Mouse (Mus musculus): ENCODE data around the gene Asb18. TPM values are rescaled to one million over a fixed set of nuclear protein-coding genes. Genes with fewer than 3 reads are reported as not detected.

Asb18 gene
- total and polyA plus RNA-seq, 3 experiments, result not detected

GRCm38 (mm10) chr1:89941701-89942381, 72.6 kb downstream of the Asb18 start:
- TF ChIP-seq POLR2AphosphoS5 (IDR thresholded peaks at IDR 0.05; ENCODE audit: borderline replicate concordance, low read depth, low read length) (no peak), EP300 (IDR thresholded peaks at IDR 0.05; ENCODE audit: low read depth in 1 of 2, low read length in 2 of 2) (no peak), ELF1 (IDR thresholded peaks at IDR 0.05; ENCODE audit: low read depth, low read length) (no peak), MYC (IDR thresholded peaks at IDR 0.05; ENCODE audit: low read depth, low read length) (no peak), TAL1 (IDR thresholded peaks at IDR 0.05; ENCODE audit: low read length) (no peak), UBTF (IDR thresholded peaks at IDR 0.05; ENCODE audit: borderline replicate concordance, insufficient read depth, low read depth, low read length) (no peak), BHLHE40 (IDR thresholded peaks at IDR 0.05; ENCODE audit: borderline replicate concordance, low read depth, low read length) (no peak), JUND (IDR thresholded peaks at IDR 0.05; ENCODE audit: low read depth, low read length) (no peak), GABPA (IDR thresholded peaks at IDR 0.05; ENCODE audit: low read depth, low read length) (no peak), NRF1 (IDR thresholded peaks at IDR 0.05; ENCODE audit: insufficient read depth, low read depth, low read length, poor library complexity, severe bottlenecking) (no peak), MAX (IDR thresholded peaks at IDR 0.05; ENCODE audit: low read length) (no peak), NELFE (IDR thresholded peaks at IDR 0.05; ENCODE audit: low read depth, low read length) (no peak), CTCF (IDR thresholded peaks at IDR 0.05 in 2 of 3, conservative IDR thresholded peaks at IDR 0.05 in 1 of 3; ENCODE audit: control insufficient read depth in 1 of 3, insufficient read depth in 1 of 3, low read depth in 2 of 3, low read length in 3 of 3, poor library complexity in 1 of 3, severe bottlenecking in 1 of 3) (no peak), POLR2A (IDR thresholded peaks at IDR 0.05; ENCODE audit: control insufficient read depth in 1 of 2, insufficient read depth in 1 of 2, low read depth in 1 of 2, low read length in 2 of 2, poor library complexity in 1 of 2) (no peak), ZMIZ1 (IDR thresholded peaks at IDR 0.05; ENCODE audit: low read depth, low read length) (no peak), HCFC1 (IDR thresholded peaks at IDR 0.05; ENCODE audit: low read depth, low read length) (no peak), GATA1 (IDR thresholded peaks at IDR 0.05; ENCODE audit: low read depth, low read length) (no peak), MYB (IDR thresholded peaks at IDR 0.05; ENCODE audit: low read depth, low read length) (no peak), MXI1 (IDR thresholded peaks at IDR 0.05; ENCODE audit: low read depth, low read length) (no peak), ZNF384 (IDR thresholded peaks at IDR 0.05; ENCODE audit: low read depth, low read length) (no peak)
- Histone ChIP-seq H3K9me3 (replicated peaks; ENCODE audit: insufficient read depth, low read length) (no peaks in the 10 kb centered on the region), H3K4me3 (ENCODE audit: control insufficient read depth in 1 of 2, insufficient read depth in 1 of 2, low read depth in 2 of 2, low read length in 2 of 2) (no peak overlapping the region), H3K4me1 (ENCODE audit: control insufficient read depth in 1 of 2, insufficient read depth in 2 of 2, low read length in 2 of 2) (no peaks in the 10 kb centered on the region), H3K36me3 (ENCODE audit: control insufficient read depth in 1 of 2, insufficient read depth in 2 of 2, low read length in 2 of 2) (no peaks in the 10 kb centered on the region), H3K9ac (ENCODE audit: control insufficient read depth, low read depth, low read length, poor library complexity, severe bottlenecking) (no peak overlapping the region), H3K79me2 (ENCODE audit: control insufficient read depth, insufficient read depth, low read length, poor library complexity) (no peaks in the 10 kb centered on the region), H3K27ac (ENCODE audit: control insufficient read depth, low read depth, low read length) (no peak overlapping the region), H3K27me3 (ENCODE audit: control insufficient read depth in 1 of 2, insufficient read depth in 2 of 2, low read length in 2 of 2) (no peaks in the 10 kb centered on the region)
- DNase-seq (ENCODE audit: low read depth, low spot score), result no peak

DNA sequence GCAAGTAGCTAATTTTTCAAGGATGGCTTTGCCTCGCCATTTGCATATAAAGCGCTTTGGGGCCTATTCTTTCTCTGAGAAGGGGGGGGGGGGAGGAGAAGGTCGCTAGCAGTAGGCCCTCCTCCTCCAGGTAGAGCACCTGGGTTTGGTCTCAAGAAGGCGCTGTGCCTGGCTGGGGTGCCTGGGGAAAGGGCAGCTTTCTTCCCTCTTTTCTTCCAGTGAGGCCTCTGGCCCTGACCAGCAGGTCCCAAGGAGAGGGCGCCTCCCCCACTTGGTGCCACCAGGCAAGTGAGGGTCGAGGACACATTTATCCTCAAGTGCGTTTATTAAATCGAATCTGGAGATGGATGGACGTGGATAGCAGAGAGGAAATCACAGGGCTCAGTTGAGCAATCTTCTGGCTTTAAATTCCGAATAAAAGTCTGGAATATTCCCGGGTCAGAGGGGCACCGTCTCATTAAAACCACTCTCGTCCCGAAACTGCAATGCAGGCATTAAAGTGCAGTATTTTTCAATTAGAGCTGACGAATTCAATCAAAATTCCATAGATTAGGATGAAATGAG, 73.4 kb downstream of the Asb18 start:
- Histone ChIP-seq H3K9me3 (replicated peaks; ENCODE audit: insufficient read depth, low read length) (no peaks in the 10 kb centered on the region), H3K4me1 (ENCODE audit: control insufficient read depth in 1 of 2, insufficient read depth in 2 of 2, low read length in 2 of 2) (no peaks in the 10 kb centered on the region), H3K9ac (ENCODE audit: control insufficient read depth, low read depth, low read length, poor library complexity, severe bottlenecking) (no peak overlapping the region), H3K36me3 (ENCODE audit: control insufficient read depth in 1 of 2, insufficient read depth in 2 of 2, low read length in 2 of 2) (no peaks in the 10 kb centered on the region), H3K79me2 (ENCODE audit: control insufficient read depth, insufficient read depth, low read length, poor library complexity) (no peaks in the 10 kb centered on the region), H3K27me3 (ENCODE audit: control insufficient read depth in 1 of 2, insufficient read depth in 2 of 2, low read length in 2 of 2) (no peaks in the 10 kb centered on the region), H3K4me3 (ENCODE audit: control insufficient read depth in 1 of 2, insufficient read depth in 1 of 2, low read depth in 2 of 2, low read length in 2 of 2) (no peak overlapping the region), H3K27ac (ENCODE audit: control insufficient read depth, low read depth, low read length) (no peak overlapping the region)
- DNase-seq (ENCODE audit: low read depth, low spot score), result no peak
- TF ChIP-seq SMC3 (IDR thresholded peaks at IDR 0.05; ENCODE audit: low read depth, low read length), result no peak
- TF ChIP-seq ELF1 (IDR thresholded peaks at IDR 0.05; ENCODE audit: low read depth, low read length), result no peak
- TF ChIP-seq ZMIZ1 (IDR thresholded peaks at IDR 0.05; ENCODE audit: low read depth, low read length), result no peak
- TF ChIP-seq MAFK (IDR thresholded peaks at IDR 0.05; ENCODE audit: borderline replicate concordance, low read depth, low read length), result no peak
- TF ChIP-seq POLR2AphosphoS5 (IDR thresholded peaks at IDR 0.05; ENCODE audit: borderline replicate concordance, low read depth, low read length), result no peak
- TF ChIP-seq ZKSCAN1 (IDR thresholded peaks at IDR 0.05; ENCODE audit: low read depth, low read length), result no peak
- TF ChIP-seq RAD21 (IDR thresholded peaks at IDR 0.05; ENCODE audit: low read depth, low read length), result no peak
- no peak for TF ChIP-seq TBP (IDR thresholded peaks at IDR 0.05; ENCODE audit: low read depth, low read length)
- no peak for TF ChIP-seq JUND (IDR thresholded peaks at IDR 0.05; ENCODE audit: low read depth, low read length)
- no peak for TF ChIP-seq ETS1 (IDR thresholded peaks at IDR 0.05; ENCODE audit: low read depth, low read length)
- no peak for TF ChIP-seq CTCF (IDR thresholded peaks at IDR 0.05 in 2 of 3, conservative IDR thresholded peaks at IDR 0.05 in 1 of 3; ENCODE audit: control insufficient read depth in 1 of 3, insufficient read depth in 1 of 3, low read depth in 2 of 3, low read length in 3 of 3, poor library complexity in 1 of 3, severe bottlenecking in 1 of 3)
- no peak for TF ChIP-seq HCFC1 (IDR thresholded peaks at IDR 0.05; ENCODE audit: low read depth, low read length)
- TF ChIP-seq NELFE (IDR thresholded peaks at IDR 0.05; ENCODE audit: low read depth, low read length), result no peak
- TF ChIP-seq TCF12 (IDR thresholded peaks at IDR 0.05; ENCODE audit: low read depth, low read length), result no peak
- TF ChIP-seq RCOR1 (IDR thresholded peaks at IDR 0.05; ENCODE audit: low read depth, low read length), result no peak
- TF ChIP-seq SIN3A (IDR thresholded peaks at IDR 0.05; ENCODE audit: low read length), result no peak
- TF ChIP-seq E2F4 (IDR thresholded peaks at IDR 0.05; ENCODE audit: borderline replicate concordance, low read depth, low read length), result no peak
